Mouse (Mus musculus): ENCODE results near the gene Tbl3.

- TF ChIP-seq CTCF (IDR thresholded peaks at IDR 0.05; ENCODE audit: borderline replicate concordance, insufficient read depth, low read length) (no peak), POLR2A (IDR thresholded peaks at IDR 0.05; ENCODE audit: low read depth, low read length) (no peak)
These were observed 18.0 kb downstream of the Tbl3 start, which contains the start of gene Syngr3 for GRCm38 (mm10) chr17:24689251-24690081.

Measured in embryonic fibroblast, embryonic 13.5 days (primary cell).